Mouse (Mus musculus) gastrocnemius, adult 18-20 months (tissue): ENCODE measurements around the gene Eya3. TPM values are rescaled to one million over a fixed set of nuclear protein-coding genes. Genes with fewer than 3 reads are reported as not detected.

Experiments used
- DNase-seq: peaks from one replicate; pipeline ENCODE4 v3.0.0; 2021; ENCODE audit warnings: low spot score
- total RNA-seq, 2 experiments: library from RNA; stranded (reverse); gene quantifications; 2 replicates each; pipeline ENCODE4 v1.2.3; 2021

The Eya3 gene
- total RNA-seq, 2 experiments from 2014 or later: 11.7 to 13.4 TPM

- no peak for DNase-seq
These were observed 465 bp downstream of the Eya3 start for GRCm38 (mm10) chr4:132639191-132639713.

- no peak for DNase-seq
These were observed 8.7 kb downstream of the Eya3 start for GRCm38 (mm10) chr4:132647439-132647838.

GRCm38 (mm10) chr4:132649271-132649999, 10.6 kb downstream of the Eya3 start:
- DNase-seq: no peak

GRCm38 (mm10) chr4:132652842-132653241, 14.1 kb downstream of the Eya3 start:
- peak; percentile 46 for DNase-seq

GRCm38 (mm10) chr4:132653799-132654198, 15.0 kb downstream of the Eya3 start:
- DNase-seq: no peak

GRCm38 (mm10) chr4:132655290-132655689, 16.5 kb downstream of the Eya3 start:
- DNase-seq: no peak

GRCm38 (mm10) chr4:132659106-132659505, 20.3 kb downstream of the Eya3 start:
- no peak for DNase-seq

- DNase-seq: no peak
These were observed 33.9 kb downstream of the Eya3 start for GRCm38 (mm10) chr4:132672697-132673096.

GRCm38 (mm10) chr4:132676771-132677539, 38.2 kb downstream of the Eya3 start:
- peak; percentile 16 for DNase-seq

GRCm38 (mm10) chr4:132689634-132690033, 50.8 kb downstream of the Eya3 start:
- DNase-seq: no peak

- no peak for DNase-seq
These were observed 54.6 kb downstream of the Eya3 start for GRCm38 (mm10) chr4:132693366-132693765.

GRCm38 (mm10) chr4:132702076-132702475, 63.3 kb downstream of the Eya3 start:
- no peak for DNase-seq

GRCm38 (mm10) chr4:132706885-132707284, 68.1 kb downstream of the Eya3 start:
- DNase-seq: no peak

- DNase-seq: no peak
These were observed 74.4 kb downstream of the Eya3 start for GRCm38 (mm10) chr4:132713181-132713580.

GRCm38 (mm10) chr4:132718251-132718650, 79.5 kb downstream of the Eya3 start:
- no peak for DNase-seq

GRCm38 (mm10) chr4:132728233-132728632, 89.4 kb downstream of the Eya3 start:
- DNase-seq: no peak

GRCm38 (mm10) chr4:132731616-132732015, 92.8 kb downstream of the Eya3 start:
- DNase-seq: no peak

- peak; percentile 90 for DNase-seq
These were observed 93.4 kb downstream of the Eya3 start, which contains the start of gene Xkr8 for GRCm38 (mm10) chr4:132732148-132732684. Xkr8 (minus strand) TSS chr4:132732546.

- no peak for DNase-seq
These were observed 94.4 kb downstream of the Eya3 start for GRCm38 (mm10) chr4:132733071-132733770.

GRCm38 (mm10) chr4:132734766-132735165, 96.0 kb downstream of the Eya3 start:
- DNase-seq: no peak

GRCm38 (mm10) chr4:132735389-132735788, 96.6 kb downstream of the Eya3 start:
- no peak for DNase-seq

GRCm38 (mm10) chr4:132735894-132736293, 97.1 kb downstream of the Eya3 start:
- no peak for DNase-seq
